In the genomic region with DNA sequence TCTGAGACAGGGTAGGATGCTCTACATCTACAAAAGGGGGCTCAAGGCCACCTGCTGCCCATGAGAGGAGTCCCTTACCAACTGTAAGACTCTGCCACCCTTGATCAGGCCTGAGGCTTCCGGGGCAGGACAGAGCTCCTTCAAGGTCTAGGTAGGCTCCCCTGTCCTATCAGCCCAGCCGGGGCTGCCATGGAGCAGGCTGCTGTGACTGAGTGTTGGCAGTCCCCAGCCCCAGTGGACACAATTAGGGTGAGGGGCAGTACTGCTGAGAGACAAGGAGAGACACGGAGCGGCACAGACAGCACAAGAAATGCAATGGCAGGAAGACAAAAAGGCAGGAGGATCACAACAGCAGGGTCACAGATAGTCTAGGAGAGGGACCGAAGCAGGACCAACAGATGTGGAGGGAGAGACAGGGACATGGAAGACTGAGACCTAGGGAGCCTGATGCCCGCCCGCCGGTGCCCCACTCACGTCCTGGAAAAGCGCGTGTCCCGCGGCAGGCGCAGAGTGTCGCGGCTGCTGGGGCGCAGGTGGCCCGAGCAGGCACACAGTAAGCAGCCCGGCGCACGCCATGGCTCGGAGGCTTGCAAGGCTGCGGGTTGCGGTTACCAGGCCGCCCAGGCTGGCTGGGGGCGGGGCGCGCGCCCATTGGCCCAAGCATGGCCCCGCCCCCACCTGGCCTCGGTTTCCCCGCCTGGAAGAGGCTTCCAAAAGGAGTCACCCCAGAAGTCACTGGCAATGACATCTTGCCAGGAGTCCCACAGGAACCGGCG, we compare ENCODE assay signal across 8 mouse cellular contexts. TPM values are rescaled to one million over a fixed set of nuclear protein-coding genes. Genes with fewer than 3 reads are reported as not detected.
DNase-seq lines count a peak whose midpoint lies in the region; ATAC-seq lines count a peak whose summit lies in the region.

A gene (minus strand): TSS at position 627 of the 776 bp plus-strand sequence.

- peaks cover 16% of the 10 kb centered on the region for H3K36me3 ChIP-seq in lung, embryonic 16.5 days (ENCODE audit: control insufficient read depth, insufficient read depth, low read length)

- no peak within 1 kb of the TSS for H3K27ac ChIP-seq in lung, embryonic 16.5 days (ENCODE audit: low read length)

- H3K4me1 ChIP-seq in lung, embryonic 16.5 days (replicated peaks; ENCODE audit: control insufficient read depth, insufficient read depth, low read length) = peaks cover 14% of the 10 kb centered on the region

- no peak for DNase-seq in lung, postnatal 25 days (ENCODE audit: low spot score)
- peak; percentile 90 to 93 for DNase-seq in cerebellum, postnatal 25 days
- peak; percentile 49 to 54 for DNase-seq in gastrocnemius, postnatal 36 days
- DNase-seq in layer of hippocampus, adult 8-10 months (ENCODE audit: low spot score in 2 of 2) = peak in 1 of 2 experiments; percentile 45
- DNase-seq in right cerebral cortex, postnatal 4 days = peak; percentile 50
- no peak for DNase-seq in adipocyte (ENCODE audit: low spot score)

- peak within 1 kb of the TSS; percentile 55 for H3K4me2 ChIP-seq in lung, embryonic 16.5 days (ENCODE audit: low read depth, low read length)

- peak within 1 kb of the TSS; percentile 13; the same call in 1 of the 2 replicates for H3K9ac ChIP-seq in lung, embryonic 16.5 days (ENCODE audit: low read length)

- H3K27me3 ChIP-seq in lung, embryonic 16.5 days (ENCODE audit: control insufficient read depth, insufficient read depth, low read depth, low read length) = no peaks in the 10 kb centered on the region

- no peaks in the 10 kb centered on the region for H3K9me3 ChIP-seq in lung, embryonic 16.5 days (ENCODE audit: control insufficient read depth, low read length)

- peak; percentile 37; the same call in 1 of the 2 replicates for ATAC-seq in lung, embryonic 16.5 days (ENCODE audit: low read depth)
- ATAC-seq in megakaryocyte, adult 5-6 weeks (ENCODE audit: poor library complexity, severe bottlenecking) = peak; percentile 88

- intact Hi-C loops in gastrocnemius, postnatal 36 days (cut with DNase I) = no loop called here

- peak within 1 kb of the TSS; percentile 27 for H3K4me3 ChIP-seq in lung, embryonic 16.5 days (ENCODE audit: low read length)

- WGBS in lung, embryonic 16.5 days = 12% methylated on average over 34 of the region's 34 CpGs

RNA-seq across cellular contexts. Expression of the gene that starts here (rescaled TPM):
- 2.7 and 4.4 TPM in 2 replicates for polyA plus RNA-seq in lung, embryonic 16.5 days (2015; fragmentation: Nextera tagmentation; extraction: Ambion mirVana)
- total RNA-seq in gastrocnemius, postnatal 36 days (2021) = under 1 TPM; 0.27 to 0.28 TPM
- 10 to 100 TPM; 29.2 to 33.2 (median 30.4) TPM for total RNA-seq in layer of hippocampus, adult 8-10 months (2022)
- 0.78 and 1.6 TPM in 2 replicates for total RNA-seq in megakaryocyte, adult 5-6 weeks (2015)
- total RNA-seq in megakaryocyte, adult 5-6 weeks (2017) = 1.8 and 2.2 TPM in 2 replicates

Comparison
In these comparisons a context has a peak if more than half of its experiments do, and no peak if none do; other contexts are left out.
1. RNA of the gene that starts here (total RNA-seq): 29.2 to 33.2 TPM in layer of hippocampus, adult 8-10 months; 0.78 to 2.2 TPM in megakaryocyte, adult 5-6 weeks and 0.27 to 0.28 TPM in gastrocnemius, postnatal 36 days; every median in the first group is over 4 times any median in the second.
2. Peak in DNase-seq in gastrocnemius, postnatal 36 days; RNA of the gene not detected or under 1 TPM.
3. DNase-seq: peak in cerebellum, postnatal 25 days (2 of 2) and right cerebral cortex, postnatal 4 days (single experiment); none in lung, postnatal 25 days (single experiment) and adipocyte (single experiment).